Mouse (Mus musculus): ENCODE results near the gene Gtpbp1. TPM values are rescaled to one million over a fixed set of nuclear protein-coding genes. Genes with fewer than 3 reads are reported as not detected.

Gtpbp1 gene
- polyA plus RNA-seq, 1 experiment: not detected

DNA sequence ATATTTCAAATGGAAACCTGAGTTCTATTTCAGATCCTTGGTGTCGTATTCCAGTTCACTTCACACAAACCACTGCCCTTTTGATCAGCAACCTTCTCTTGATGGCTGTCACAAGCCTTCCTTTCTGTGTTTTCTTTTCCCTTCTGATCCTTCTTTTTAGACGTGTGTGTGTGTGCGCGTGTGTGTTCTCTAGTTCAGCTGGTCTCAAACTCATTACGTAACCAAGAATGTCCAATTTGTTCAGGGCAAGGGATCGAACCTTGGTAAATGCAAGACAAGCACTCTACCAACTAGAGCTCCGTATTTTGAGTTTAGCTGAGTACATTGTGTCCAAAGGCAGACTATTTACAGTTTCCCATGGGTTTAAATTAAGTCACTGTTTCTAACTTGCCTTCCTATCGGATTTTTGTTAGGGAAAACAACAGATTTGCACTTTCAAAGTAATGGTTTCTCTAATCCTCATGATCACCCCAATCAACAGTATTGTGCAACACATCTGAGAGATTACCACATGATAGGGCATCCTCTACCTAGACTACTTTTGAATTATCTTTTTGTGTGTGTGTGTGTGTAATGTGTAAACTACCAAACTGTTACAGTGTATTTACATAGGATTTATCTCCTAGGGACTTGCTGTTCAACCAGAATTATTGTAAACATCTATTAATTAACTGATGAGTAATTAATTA is 2.2 kb upstream of the Gtpbp1 start:
- no peak for TF ChIP-seq POLR2A (IDR thresholded peaks at IDR 0.05; ENCODE audit: insufficient read depth, low read depth, low read length)
- Histone ChIP-seq H3K4me3 (ENCODE audit: insufficient read depth, low read depth, low read length) (peak overlapping the region; percentile 80), H3K4me1 (ENCODE audit: control insufficient read depth, insufficient read depth, low read length) (peaks cover 14% of the 10 kb centered on the region), H3K27ac (ENCODE audit: insufficient read depth, low read depth, low read length) (peak overlapping the region; percentile 87)
- 2% methylated on average over 8 of the region's 8 CpGs for WGBS

- TF ChIP-seq POLR2A (IDR thresholded peaks at IDR 0.05; ENCODE audit: insufficient read depth, low read depth, low read length) (no peak), CTCF (IDR thresholded peaks at IDR 0.05; ENCODE audit: insufficient read depth, low read depth, low read length) (no peak)
- peak overlapping the region; percentile 47 for H3K4me3 ChIP-seq (ENCODE audit: insufficient read depth, low read depth, low read length)
- peaks cover 16% of the 10 kb centered on the region for H3K4me1 ChIP-seq (ENCODE audit: control insufficient read depth, insufficient read depth, low read length)
- WGBS: 11% methylated on average over 24 of the region's 24 CpGs
- 0 out of 2 replicates have a peak overlapping the region, but pooled peaks have one; percentile 29 for H3K27ac ChIP-seq (ENCODE audit: insufficient read depth, low read depth, low read length)
These were observed 801 bp upstream of the Gtpbp1 start for GRCm38 (mm10) chr15:79689662-79690425.

DNA sequence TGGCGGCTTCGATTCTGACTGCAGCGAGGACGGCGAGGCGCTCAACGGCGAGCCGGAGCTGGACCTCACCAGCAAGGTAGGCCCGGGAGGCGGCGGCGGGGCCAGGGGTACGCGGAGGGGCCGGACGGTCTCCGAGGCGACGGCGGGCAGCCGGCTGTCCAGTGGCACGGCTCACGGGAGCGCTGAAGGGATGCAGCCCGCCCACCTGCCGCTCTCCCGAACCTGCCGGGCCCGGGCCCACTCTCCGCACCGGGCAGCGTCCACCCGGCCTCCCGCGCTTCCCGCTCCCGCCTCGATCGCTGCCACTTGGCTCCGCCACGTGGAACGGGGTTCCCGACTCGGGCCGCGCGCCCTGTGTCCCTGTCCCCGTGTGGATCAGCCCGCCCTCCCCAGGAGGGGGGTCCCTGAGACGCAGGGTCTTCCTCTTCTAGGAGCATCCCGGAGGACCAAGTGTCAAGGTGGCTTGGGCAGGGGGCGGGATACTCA is 421 bp downstream of the Gtpbp1 start:
- TF ChIP-seq CTCF (IDR thresholded peaks at IDR 0.05; ENCODE audit: insufficient read depth, low read depth, low read length) (no peak), POLR2A (IDR thresholded peaks at IDR 0.05; ENCODE audit: insufficient read depth, low read depth, low read length) (no peak)
- Histone ChIP-seq H3K4me1 (ENCODE audit: control insufficient read depth, insufficient read depth, low read length) (peaks cover 16% of the 10 kb centered on the region), H3K27ac (ENCODE audit: insufficient read depth, low read depth, low read length) (no peak overlapping the region), H3K4me3 (ENCODE audit: insufficient read depth, low read depth, low read length) (peak overlapping the region; percentile 83)
- whole genome bisulfite sequencing: under 1% methylated on average over 51 of the region's 53 CpGs

GRCm38 (mm10) chr15:79692334-79692733 is 1.7 kb downstream of the Gtpbp1 start:
- peaks cover 23% of the 10 kb centered on the region for H3K4me1 ChIP-seq (ENCODE audit: control insufficient read depth, insufficient read depth, low read length)
- WGBS: 59% methylated on average over 5 of the region's 5 CpGs
- TF ChIP-seq POLR2A (IDR thresholded peaks at IDR 0.05; ENCODE audit: insufficient read depth, low read depth, low read length) (no peak), CTCF (IDR thresholded peaks at IDR 0.05; ENCODE audit: insufficient read depth, low read depth, low read length) (no peak)
- H3K4me3 ChIP-seq (ENCODE audit: insufficient read depth, low read depth, low read length): no peak overlapping the region
- H3K27ac ChIP-seq (ENCODE audit: insufficient read depth, low read depth, low read length): no peak overlapping the region

GRCm38 (mm10) chr15:79693740-79694139 is 3.1 kb downstream of the Gtpbp1 start:
- peak overlapping the region; percentile 6; the same call in 1 of the 2 replicates for H3K4me3 ChIP-seq (ENCODE audit: insufficient read depth, low read depth, low read length)
- TF ChIP-seq CTCF (IDR thresholded peaks at IDR 0.05; ENCODE audit: insufficient read depth, low read depth, low read length) (no peak), POLR2A (IDR thresholded peaks at IDR 0.05; ENCODE audit: insufficient read depth, low read depth, low read length) (no peak)
- WGBS: 56% methylated on average over 11 of the region's 11 CpGs
- H3K27ac ChIP-seq (ENCODE audit: insufficient read depth, low read depth, low read length): no peak overlapping the region
- H3K4me1 ChIP-seq (ENCODE audit: control insufficient read depth, insufficient read depth, low read length): peaks cover 30% of the 10 kb centered on the region

DNA sequence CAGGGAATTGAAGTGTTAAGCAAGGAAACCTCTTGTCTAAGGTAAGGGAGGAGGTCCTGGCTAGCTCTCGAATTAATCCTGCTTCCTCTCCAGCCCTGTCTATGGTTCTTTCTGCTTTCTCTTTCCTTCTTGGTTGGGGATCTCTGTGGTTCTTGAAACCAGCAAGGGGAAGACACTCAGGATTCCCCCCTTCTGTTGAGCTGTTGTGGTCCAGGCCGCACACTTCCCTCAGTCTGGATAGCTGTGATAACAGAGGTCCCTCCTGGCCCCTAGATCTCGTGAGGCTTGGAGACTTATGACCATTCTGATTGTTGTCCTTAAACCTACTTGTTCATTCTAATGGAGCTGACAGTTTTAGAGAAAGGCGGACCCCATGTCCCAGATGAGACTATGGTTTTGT is 3.9 kb downstream of the Gtpbp1 start:
- no peak overlapping the region for H3K4me3 ChIP-seq (ENCODE audit: insufficient read depth, low read depth, low read length)
- H3K4me1 ChIP-seq (ENCODE audit: control insufficient read depth, insufficient read depth, low read length): peaks cover 30% of the 10 kb centered on the region
- TF ChIP-seq CTCF (IDR thresholded peaks at IDR 0.05; ENCODE audit: insufficient read depth, low read depth, low read length): no peak
- no peak for TF ChIP-seq POLR2A (IDR thresholded peaks at IDR 0.05; ENCODE audit: insufficient read depth, low read depth, low read length)
- H3K27ac ChIP-seq (ENCODE audit: insufficient read depth, low read depth, low read length): no peak overlapping the region
- WGBS: 93% methylated on average over 4 of the region's 4 CpGs

- H3K27ac ChIP-seq (ENCODE audit: insufficient read depth, low read depth, low read length): no peak overlapping the region
- no peak overlapping the region for H3K4me3 ChIP-seq (ENCODE audit: insufficient read depth, low read depth, low read length)
- H3K4me1 ChIP-seq (ENCODE audit: control insufficient read depth, insufficient read depth, low read length): peaks cover 30% of the 10 kb centered on the region
- 79% methylated on average over 3 of the region's 3 CpGs for WGBS
- TF ChIP-seq POLR2A (IDR thresholded peaks at IDR 0.05; ENCODE audit: insufficient read depth, low read depth, low read length): no peak
- no peak for TF ChIP-seq CTCF (IDR thresholded peaks at IDR 0.05; ENCODE audit: insufficient read depth, low read depth, low read length)
These were observed 4.9 kb downstream of the Gtpbp1 start for GRCm38 (mm10) chr15:79695516-79695915.

- no peak overlapping the region for H3K4me3 ChIP-seq (ENCODE audit: insufficient read depth, low read depth, low read length)
- no peak overlapping the region for H3K27ac ChIP-seq (ENCODE audit: insufficient read depth, low read depth, low read length)
- TF ChIP-seq CTCF (IDR thresholded peaks at IDR 0.05; ENCODE audit: insufficient read depth, low read depth, low read length) (no peak), POLR2A (IDR thresholded peaks at IDR 0.05; ENCODE audit: insufficient read depth, low read depth, low read length) (no peak)
- peaks cover 27% of the 10 kb centered on the region for H3K4me1 ChIP-seq (ENCODE audit: control insufficient read depth, insufficient read depth, low read length)
- WGBS: 84% methylated on average over 2 of the region's 2 CpGs
These were observed 5.9 kb downstream of the Gtpbp1 start for GRCm38 (mm10) chr15:79696508-79696907.

DNA sequence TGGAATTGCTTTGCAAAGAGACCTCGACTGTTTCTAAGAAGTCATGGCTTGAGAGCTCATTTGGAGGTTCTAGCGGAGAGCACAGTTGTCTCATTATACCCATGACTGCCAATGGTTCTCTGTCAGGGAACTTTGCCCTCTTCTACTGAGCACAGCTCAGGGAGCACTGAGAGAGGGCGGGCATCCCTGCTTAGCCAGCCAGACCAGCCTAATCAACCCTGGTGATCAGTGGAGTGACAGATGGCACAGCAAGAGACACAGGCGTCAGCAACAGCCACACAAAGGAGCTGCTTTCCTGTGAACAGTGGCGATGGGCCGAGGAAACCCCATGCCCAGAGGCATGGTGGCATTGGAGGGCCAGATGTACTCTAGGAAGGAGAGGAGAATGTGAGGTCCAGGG is 6.4 kb downstream of the Gtpbp1 start:
- Histone ChIP-seq H3K4me3 (ENCODE audit: insufficient read depth, low read depth, low read length) (no peak overlapping the region), H3K4me1 (ENCODE audit: control insufficient read depth, insufficient read depth, low read length) (peaks cover 26% of the 10 kb centered on the region), H3K27ac (ENCODE audit: insufficient read depth, low read depth, low read length) (no peak overlapping the region)
- 54% methylated on average over 6 of the region's 6 CpGs for WGBS
- no peak for TF ChIP-seq POLR2A (IDR thresholded peaks at IDR 0.05; ENCODE audit: insufficient read depth, low read depth, low read length)
- no peak for TF ChIP-seq CTCF (IDR thresholded peaks at IDR 0.05; ENCODE audit: insufficient read depth, low read depth, low read length)
